Mouse (Mus musculus) urinary bladder, postnatal 36 days (tissue): ENCODE measurements at regions not wholly inside any gene's neighbourhood (a gene's known extent, or its start where the extent isn't known, plus 50 kb on each side); places are given as distances from the start of the nearest gene placed in this dataset.

Experiments used
- DNase-seq, 2 experiments: peaks; one replicate each; pipeline ENCODE4 v3.0.0; 2022; ENCODE audit warnings: low spot score in 2 of 2, mixed read lengths in 1 of 2

DNA sequence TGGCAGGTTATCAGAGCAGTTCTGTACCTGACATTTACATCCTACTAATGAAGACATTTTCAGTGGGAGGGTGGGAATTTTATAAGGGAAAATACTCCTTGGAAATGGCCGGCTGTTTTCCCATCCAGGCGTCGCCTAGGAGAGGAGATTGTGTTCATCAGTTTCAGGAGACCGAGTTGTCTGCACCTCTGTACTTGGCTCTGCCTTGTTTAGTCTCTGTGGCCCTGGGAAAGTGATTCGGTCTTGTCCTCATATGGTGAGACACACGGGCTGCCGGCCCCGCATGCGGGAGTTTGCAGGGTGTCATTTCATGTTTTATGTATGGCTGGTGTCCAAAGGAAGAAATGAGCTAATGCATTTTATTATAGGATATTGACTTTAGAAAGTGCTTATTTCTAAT, 287.9 kb downstream of the Cd109 start:
- no peak for DNase-seq

DNA sequence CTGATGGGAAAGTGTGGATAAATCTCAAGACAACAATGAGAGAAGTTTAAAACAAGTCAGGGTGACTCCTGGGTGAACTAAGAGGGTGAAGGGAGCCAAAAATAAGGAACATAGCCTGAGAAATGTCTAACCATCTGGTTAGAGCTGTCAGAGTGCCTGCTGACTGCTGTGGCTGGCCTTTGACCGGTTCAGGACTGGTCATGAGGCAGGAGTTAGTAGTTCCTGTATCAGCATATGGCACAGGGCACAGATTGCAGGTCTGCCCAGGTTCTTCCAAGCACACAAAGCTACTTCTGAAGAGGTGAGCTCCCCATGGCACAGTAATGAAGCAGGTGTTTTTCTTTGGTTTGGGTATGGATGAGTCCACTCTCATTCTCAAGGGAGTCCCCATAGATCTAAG, 302.0 kb downstream of the Cd109 start:
- DNase-seq: no peak

DNA sequence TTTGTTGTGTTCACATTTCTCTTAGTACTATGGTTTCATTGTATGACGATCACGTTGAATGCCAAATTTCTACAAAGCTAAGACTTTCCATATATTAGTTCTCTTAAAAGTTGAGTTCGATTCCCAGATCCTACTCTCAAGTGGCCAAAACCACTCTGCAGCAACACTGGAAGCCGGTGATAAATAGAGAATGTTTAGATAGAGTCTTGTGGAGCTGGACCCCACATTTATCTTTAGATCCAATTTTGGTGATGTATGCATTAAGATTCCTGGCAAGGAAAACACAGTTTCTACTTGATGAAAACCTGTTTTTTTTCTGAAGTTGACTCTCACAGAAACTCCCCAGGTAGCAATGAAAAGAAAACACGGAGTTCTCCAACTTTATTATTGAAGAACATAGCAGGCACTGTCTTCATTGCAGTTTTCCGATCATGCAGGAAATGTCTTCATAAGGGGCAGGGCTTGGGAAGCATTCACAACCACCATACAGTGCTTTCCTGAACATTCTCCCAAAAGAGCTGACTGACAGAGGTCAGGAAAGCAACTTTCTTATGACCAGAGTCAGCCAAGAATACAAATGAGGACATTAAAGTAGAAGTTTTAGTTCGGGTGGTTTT, 310.7 kb downstream of the Cd109 start:
- DNase-seq: no peak

DNA sequence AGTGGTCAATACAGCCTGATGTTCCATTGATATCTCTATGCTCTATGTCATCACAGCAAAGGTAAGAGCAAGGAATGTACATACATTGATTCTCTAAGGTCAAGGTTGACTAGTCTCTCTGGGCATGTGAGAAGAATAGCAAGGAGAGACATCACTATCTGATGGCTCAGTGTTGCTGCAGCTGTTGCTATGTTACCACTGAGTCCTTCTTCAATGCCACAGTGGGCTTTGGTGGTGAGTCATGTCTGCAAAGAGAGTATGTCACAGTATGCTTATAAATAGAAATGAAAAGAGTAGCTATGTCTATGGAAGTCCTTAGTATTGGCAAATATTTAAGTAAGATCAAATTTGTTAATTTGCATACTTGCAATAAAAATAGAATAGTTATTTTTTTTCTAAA, 326.3 kb downstream of the Cd109 start:
- no peak for DNase-seq

DNA sequence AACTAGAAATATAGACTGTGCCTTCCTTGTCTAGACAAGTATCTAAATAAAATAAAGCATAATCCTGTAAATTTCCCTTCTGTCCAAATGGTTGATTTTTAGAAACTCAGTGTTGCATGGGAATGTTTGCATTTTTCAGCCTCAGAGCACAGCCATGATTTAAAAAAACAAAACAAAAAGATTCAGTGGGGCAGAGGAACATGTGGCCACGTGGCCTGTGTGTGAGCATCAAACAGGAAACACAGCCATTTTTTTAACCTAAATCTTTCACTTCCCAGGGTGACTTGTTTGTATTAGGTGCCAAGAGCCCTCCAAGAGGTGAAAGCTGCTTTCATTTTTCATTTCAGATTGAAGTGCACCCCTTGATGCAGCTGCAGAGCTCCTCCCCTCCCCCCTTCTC, 349.5 kb downstream of the Cd109 start:
- no peak for DNase-seq

DNA sequence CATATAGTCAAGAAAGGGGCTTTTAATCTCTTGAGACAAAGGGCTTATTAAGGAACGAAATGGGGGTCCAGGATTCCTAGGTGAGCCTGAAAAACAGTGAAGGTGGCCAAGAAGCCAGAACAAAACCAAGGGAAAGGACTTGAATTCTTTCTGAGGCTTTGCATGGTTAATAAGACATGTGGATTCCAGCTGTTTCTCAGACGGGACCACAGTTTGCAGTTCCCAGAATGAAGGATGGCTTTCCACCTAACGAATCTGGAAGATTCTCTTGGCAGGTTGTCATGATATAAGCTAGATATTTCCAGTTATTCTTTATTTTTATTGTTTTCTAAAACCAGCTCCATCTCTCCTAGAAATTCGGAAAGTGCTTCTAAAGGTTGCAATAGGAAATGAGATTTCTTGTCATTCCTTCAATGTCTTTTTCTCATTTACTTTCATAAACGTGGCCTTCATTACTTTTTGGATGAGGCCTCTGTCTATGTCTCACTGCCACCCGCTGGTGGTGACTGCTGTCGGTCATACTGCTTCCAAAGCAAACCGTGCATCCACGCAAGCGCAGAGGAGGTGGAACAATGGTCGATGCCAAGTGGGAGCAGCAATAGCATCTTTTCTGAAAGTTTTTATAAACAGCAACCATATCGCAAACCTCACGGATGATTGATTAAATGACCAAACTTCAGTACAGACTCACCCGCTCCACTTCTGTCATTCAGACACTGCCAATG, 350.0 kb downstream of the Cd109 start:
- DNase-seq: no peak

DNA sequence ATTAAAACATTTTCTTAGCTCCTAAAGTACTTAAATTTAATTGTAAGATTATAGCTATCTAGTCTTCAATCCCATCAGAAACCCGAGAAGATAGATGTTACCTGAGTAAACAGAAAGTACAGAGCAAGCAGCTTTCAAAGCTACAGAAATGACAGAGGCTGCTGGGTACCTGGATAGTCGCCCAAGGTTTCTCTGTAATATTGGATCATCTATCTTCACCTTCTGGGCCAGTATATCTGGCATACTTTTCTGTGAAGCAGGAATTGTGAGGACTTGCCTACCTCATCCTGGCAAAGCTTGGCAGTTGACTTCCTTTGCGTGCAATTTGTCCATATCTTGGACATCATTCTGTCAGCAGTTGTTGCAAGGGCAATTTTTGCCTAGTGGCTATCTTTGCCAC, 356.4 kb downstream of the Cd109 start:
- DNase-seq: no peak

DNA sequence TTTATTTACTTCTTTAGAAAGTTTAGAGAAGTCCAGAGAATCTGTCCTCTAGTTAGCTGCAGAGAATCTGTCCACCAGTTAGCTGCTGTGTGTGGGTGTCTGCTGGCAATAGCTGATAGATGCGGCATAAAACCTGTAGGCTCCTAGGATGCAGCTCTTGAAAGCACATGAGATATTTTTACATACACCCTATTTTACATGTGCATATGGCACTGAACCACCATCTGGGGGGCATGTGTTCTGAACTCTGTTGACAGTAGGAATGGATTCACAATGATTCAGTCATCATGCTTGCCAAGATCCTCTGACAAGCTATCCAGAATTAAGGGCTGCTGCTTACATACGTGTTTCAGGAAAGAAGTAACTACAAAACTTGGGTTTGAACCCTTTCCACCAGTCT, 368.4 kb downstream of the Cd109 start:
- DNase-seq: no peak

DNA sequence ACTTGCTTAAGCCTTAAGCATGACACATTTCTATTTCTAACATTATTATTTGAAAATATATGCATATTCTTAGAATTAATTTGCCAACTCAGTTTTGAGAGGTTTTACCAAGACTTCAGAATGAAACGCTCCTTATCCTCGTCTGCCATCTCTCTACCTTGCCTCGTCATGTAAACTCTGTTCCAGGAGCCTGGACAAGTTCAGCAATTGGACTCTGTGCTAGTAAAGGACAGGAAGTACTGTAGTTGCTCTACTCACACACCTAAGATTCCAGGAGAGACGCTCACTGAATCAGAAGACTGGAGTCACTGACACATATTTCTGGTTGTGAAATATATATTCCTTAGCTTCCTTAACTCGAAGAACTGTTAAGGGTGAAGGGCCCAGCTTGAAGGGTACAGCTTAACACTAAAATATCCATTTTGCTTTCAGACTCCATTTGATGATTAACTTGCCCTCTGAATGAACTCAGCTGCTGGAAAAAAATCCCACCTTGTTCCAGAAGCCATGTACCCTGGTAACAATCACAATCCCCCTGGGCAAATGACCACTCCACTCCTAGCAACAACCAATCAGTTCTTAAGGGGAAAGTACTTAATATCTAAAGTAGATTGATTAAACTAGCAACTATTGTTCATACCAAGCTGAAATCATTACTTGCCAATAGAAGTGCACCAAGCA, 370.0 kb downstream of the Cd109 start:
- DNase-seq: no peak

DNA sequence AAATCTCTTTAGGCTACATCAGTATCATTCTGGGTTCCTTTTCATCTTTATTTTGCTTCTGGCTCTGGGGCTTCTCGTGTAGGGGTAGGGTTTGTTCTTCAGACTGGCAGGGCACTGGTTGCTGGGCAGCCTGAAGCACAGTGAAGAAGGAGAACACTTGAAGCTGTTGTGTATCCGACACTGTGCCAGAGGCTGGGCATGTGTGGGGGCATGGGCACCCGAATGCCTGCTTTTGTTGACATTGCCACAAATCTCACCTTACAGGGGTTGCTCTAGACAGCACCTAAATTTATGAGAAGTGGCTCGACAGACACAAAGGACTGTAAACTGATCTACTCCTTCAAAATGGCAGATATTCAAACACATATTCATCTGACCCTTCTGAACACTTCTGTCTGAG, 376.0 kb downstream of the Cd109 start:
- no peak for DNase-seq

DNA sequence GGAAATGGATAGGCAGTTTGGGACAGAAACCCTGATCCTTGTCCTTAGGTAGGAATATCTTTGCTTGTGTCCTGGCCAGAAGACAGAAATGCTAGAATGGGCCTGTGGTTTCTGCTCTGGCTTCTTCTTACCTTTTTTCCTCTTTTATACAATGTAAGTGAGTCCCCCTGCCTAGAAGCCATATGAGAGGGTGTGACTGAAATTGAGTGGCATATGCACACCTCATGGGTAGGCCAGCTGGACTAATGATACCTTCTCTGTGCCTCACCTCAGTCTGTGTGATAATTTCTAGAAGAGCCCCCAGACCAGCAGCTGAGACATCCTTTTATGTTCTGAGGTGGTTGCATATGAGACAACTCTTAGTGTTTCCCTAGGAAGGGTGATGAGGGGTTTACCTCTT, 385.7 kb downstream of the Cd109 start:
- DNase-seq: no peak

DNA sequence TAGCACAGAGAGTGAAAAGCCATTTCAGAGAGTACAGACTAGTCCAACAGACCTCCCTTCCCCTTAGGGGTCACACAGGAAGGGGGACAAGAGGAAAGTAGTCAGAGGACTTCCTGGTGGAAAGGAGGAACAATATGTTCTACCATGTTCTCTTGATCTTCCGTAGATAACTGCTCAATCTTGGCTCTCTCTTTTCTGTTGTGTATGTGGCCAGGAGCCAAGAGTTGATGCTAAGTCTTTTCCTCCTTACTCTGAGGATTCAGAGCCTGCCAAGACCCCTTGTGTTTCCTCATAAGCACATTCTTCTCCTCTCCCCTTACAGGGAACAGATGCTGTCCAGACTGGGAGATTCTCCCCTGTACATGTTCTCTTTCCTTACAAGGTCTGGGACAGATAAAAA, 386.6 kb downstream of the Cd109 start:
- DNase-seq: no peak

DNA sequence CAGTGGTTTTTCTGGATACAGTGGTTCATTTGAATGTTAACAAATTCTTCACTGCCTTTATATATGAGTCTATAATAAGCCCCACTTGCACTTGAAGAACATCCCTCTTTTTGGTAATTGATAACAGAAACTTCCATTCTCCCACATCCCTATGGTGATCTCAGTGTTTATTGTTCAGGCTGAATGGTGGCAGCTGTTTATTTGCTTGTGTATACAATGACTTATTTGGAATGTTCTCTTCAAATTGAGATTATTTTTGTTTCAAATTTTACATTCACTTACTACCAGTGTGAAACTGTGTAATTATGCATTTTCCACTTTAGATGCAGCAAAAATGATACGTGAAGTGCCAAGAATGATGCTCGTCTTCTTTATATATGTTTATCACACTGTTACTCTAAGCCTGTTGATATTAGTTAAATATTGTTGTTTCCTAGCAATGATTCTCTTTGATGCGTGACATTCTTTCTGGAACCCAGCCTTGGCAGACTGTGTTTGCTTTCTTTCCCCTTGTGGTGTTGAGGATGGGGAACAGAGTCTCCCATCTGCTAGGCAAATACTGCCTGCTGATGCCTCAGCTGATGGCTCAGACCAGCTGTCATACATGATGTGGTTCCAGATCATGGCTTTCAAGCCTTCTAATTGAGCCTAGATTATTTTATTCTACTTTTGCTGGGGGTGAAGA, 389.1 kb downstream of the Cd109 start:
- DNase-seq: no peak

DNA sequence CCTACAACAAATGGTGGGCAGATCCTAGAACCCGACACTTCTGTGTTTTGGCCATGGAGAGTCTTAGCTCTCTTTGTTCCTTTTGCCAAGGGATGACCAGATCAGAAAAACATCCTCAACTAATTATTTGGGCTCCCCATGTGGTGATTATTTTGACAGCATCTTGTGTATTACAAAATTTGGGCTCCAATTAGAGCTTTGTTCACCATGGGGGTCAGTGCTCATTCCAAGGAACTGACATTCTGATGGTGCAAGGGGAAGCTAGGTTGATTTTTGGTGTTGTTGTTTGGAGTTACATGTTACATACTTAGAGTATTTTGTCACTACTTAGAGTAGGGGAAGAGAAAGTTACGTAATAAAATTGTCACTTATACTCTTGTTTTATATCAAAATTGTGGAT, 406.9 kb downstream of the Cd109 start:
- no peak for DNase-seq

DNA sequence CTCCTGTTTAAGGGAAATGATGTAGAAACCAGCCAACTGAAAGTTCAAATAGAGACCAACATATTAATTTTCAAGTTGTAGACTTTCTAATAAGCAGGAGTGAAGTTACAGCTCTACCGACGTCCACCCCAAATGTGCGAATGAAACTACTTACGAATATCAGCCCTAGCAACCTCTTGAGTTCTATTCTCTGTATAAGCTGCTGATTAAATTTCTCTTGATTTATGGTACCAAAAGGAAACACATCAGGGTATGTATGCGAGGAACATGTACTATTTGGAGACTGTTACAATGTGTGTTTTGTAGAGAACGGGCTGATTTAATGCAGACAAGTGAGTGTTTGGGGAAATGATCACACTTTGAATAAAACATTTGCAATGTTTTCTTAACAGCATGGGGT, 412.9 kb downstream of the Cd109 start:
- DNase-seq: no peak

DNA sequence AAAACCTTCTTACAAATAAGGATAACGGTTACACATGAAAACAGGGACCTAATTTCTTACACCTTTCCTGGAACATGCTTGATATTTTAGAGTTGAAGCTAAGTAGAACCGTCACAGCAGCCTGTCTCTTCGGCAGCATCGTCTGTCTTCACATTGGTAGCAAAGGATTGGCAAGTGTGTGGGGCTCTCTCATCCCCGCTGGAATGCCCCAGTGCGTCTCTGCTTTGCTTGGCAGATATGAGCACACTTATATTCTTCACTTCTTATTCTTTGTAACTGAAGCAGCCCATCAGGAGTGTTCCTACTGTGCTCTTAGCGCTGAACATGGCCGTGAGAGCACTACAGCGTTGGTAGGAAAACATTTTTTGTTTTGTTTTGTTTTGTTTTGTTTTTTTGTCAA, 414.1 kb downstream of the Cd109 start:
- no peak for DNase-seq

DNA sequence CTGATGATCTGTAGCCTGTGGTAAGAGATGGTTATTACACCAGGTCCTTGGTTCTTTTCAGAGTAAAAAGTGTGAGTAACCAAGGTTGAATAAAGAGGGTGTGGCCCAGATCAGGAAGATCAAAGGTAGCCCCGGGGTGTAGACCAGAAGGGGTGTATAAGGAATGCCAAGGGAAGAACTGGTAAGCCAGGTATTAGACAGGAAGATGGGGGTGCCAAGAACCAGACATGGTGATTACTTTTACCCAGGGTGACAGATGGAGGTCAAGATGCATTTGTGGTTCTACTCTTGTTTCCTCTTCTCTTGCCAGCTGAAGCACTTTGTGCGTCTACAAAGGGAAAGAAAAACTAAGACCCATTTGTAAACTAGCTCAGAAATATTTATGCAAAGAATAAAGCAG, 420.3 kb downstream of the Cd109 start:
- no peak for DNase-seq

DNA sequence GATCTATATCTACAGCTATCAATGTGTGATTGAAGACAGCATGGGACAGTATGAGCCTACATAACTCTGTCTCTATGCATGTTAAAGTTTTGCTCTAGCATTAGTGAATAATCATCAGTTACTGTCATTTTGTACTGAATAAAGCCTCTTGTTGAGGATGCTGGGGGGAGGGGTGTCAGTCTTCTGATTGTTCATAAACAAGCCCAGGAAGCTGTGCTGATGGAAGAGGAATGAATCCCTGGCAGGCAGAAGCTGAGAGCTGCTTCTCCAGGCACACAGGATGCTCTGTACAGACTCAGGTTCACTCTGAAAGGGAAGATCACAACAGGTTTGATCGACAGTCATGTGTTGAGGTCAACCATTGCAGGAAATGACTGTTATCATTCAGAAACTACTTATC, 421.7 kb downstream of the Cd109 start:
- DNase-seq: no peak

DNA sequence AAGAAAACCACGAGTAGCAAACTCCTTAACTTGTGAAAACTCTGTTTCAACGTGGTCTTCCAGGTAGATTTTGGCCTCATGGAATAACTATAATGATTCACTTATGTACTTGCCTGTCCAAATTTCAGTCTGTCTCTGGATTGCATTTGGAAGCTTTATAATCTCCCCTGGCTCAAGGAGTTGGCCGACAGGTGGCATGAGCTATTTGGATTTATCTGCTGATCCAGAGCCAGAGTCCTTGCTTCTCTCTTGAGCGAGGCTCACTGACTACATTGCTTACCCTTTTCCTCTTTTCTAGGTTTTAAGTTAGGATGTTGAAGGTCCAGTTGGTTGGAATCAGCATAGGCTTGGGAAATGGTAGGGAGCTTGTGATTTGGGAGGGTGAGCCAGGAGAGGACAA, 423.6 kb downstream of the Cd109 start:
- no peak for DNase-seq

DNA sequence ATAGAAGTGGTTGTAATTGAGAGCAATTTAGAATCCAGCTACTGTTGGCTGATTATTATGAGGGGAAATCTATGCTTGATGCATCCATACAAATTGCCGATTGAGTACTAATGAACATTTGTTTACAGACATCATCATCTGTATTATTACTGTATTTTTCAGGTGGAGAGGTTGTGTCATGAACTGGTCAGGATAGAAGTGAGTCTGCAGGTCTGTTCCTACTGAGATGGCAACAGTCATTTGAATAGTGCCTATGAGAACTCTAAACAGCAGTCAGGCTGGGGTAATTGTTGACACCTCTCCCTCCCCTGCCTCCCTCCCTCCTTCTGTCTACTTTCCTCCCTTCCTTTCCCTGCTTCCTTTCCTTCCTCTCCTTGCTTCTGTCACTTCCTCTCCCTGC, 429.0 kb downstream of the Cd109 start:
- DNase-seq: no peak

DNA sequence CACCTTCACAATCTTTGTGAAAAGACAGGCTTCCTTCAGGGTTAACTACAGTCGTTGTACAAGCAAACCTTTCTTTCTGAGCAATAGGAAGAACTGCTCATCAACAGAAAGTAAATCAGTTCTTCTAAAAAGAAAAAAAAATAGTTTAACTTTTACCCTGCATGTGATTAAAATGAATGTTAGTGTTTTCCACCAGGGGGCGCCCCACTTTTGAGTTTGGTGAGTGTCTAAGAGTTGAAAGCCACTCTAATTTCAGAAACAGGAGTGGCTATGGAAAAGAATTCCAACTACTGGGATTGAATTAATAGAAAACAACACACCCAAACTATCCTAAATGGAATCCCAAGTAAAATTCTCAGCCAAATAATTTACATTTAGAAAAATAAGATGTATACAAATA, 430.0 kb downstream of the Cd109 start:
- peak in 1 of 2 experiments; percentile 12 for DNase-seq

DNA sequence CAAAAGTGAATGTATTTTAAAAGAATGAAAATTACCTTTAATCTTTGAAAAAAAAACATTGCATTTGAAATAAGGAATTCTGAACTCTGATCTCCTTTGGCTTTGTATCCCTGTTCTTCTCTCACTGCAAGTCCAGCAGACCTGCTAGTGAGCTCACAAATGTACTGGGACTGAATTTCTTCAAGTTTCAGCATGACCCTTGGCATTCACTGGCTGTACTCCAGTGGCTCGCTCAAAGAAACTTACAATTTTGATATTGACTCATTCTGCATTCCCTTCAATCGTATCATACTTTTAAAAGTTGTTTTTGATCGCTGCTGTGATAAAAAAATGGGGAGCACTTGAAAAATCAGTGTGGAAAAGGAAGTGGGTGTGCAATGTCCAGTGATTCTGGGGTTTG, 456.6 kb downstream of the Cd109 start:
- peak in 1 of 2 experiments; percentile 5 for DNase-seq

DNA sequence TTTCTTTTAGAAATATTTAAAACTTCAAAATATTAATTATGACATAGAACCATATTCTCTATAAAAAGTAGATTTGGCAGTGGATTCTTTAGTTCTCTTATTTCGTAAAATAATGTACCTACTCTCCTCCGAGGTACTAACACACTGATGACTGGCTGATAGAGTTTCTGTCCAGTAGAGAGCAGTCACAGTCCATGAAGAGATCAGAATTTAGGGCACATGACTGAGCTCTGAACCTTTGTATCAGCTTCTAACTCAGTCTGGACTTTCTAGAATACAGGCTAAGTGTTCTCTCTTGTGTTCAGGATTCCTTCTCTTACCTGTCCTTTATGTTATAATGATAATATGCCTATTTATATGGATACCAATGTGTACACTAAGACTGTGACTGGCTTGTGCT, 494.3 kb downstream of the Cd109 start:
- no peak for DNase-seq
